7 mouse cellular contexts compared by ENCODE assay signal in genomic region chr7:143599428-143600230, GRCm38 (mm10). TPM values are rescaled to one million over a fixed set of nuclear protein-coding genes. Genes with fewer than 3 reads are reported as not detected.
DNase-seq lines count a peak whose midpoint lies in the region; ATAC-seq lines count a peak whose summit lies in the region.

Gene Cars (minus strand): TSS chr7:143600090.

- WGBS in embryonic facial prominence, embryonic 12.5 days: 2% methylated on average over 35 of the region's 35 CpGs
- 3% methylated on average over 35 of the region's 35 CpGs for WGBS in limb, embryonic 11.5 days
- 2% methylated on average over 35 of the region's 35 CpGs for WGBS in midbrain, embryonic 14.5 days

- peak; percentile 97 for ATAC-seq in embryonic facial prominence, embryonic 12.5 days (ENCODE audit: insufficient number of reproducible peaks, insufficient read depth, low FRiP score, low TSS enrichment)
- peak; percentile 97 for ATAC-seq in limb, embryonic 11.5 days (ENCODE audit: insufficient number of reproducible peaks, low FRiP score, low TSS enrichment, low read depth)
- ATAC-seq in midbrain, embryonic 14.5 days (ENCODE audit: low FRiP score, low TSS enrichment): peak; percentile 95

- no peak within 1 kb of the TSS for H3K27ac ChIP-seq in embryonic facial prominence, embryonic 12.5 days
- no peak within 1 kb of the TSS for H3K27ac ChIP-seq in limb, embryonic 11.5 days (replicated peaks; ENCODE audit: low read depth, low read length)
- H3K27ac ChIP-seq in midbrain, embryonic 14.5 days (replicated peaks; ENCODE audit: low read depth, low read length): peak within 1 kb of the TSS; percentile 74

- no peaks in the 10 kb centered on the region for H3K36me3 ChIP-seq in embryonic facial prominence, embryonic 12.5 days
- H3K36me3 ChIP-seq in limb, embryonic 11.5 days (ENCODE audit: control insufficient read depth, insufficient read depth, low read length): no peaks in the 10 kb centered on the region; the same call in 1 of the 2 replicates
- H3K36me3 ChIP-seq in midbrain, embryonic 14.5 days (ENCODE audit: control insufficient read depth, insufficient read depth, low read length): peaks cover 12% of the 10 kb centered on the region; the same call in 1 of the 2 replicates

- peak within 1 kb of the TSS; percentile 93 for H3K9ac ChIP-seq in embryonic facial prominence, embryonic 12.5 days
- H3K9ac ChIP-seq in limb, embryonic 11.5 days (ENCODE audit: low read length): peak within 1 kb of the TSS; percentile 74
- H3K9ac ChIP-seq in midbrain, embryonic 14.5 days (replicated peaks; ENCODE audit: low read length): peak within 1 kb of the TSS; percentile 86

- peak within 1 kb of the TSS; percentile 98 for H3K4me2 ChIP-seq in embryonic facial prominence, embryonic 12.5 days (replicated peaks)
- peak within 1 kb of the TSS; percentile 96 for H3K4me2 ChIP-seq in limb, embryonic 11.5 days (ENCODE audit: low read depth, severe bottlenecking)
- peak within 1 kb of the TSS; percentile 96 for H3K4me2 ChIP-seq in midbrain, embryonic 14.5 days (ENCODE audit: low read length)

- H3K27me3 ChIP-seq in embryonic facial prominence, embryonic 12.5 days: no peaks in the 10 kb centered on the region
- no peaks in the 10 kb centered on the region for H3K27me3 ChIP-seq in limb, embryonic 11.5 days (ENCODE audit: control insufficient read depth, insufficient read depth, low read length)
- no peaks in the 10 kb centered on the region for H3K27me3 ChIP-seq in midbrain, embryonic 14.5 days (ENCODE audit: control insufficient read depth, insufficient read depth, low read length)

- no peaks in the 10 kb centered on the region for H3K9me3 ChIP-seq in embryonic facial prominence, embryonic 12.5 days
- H3K9me3 ChIP-seq in limb, embryonic 11.5 days (ENCODE audit: control insufficient read depth, low read length): no peaks in the 10 kb centered on the region
- H3K9me3 ChIP-seq in midbrain, embryonic 14.5 days (ENCODE audit: control insufficient read depth, low read length): no peaks in the 10 kb centered on the region

- peak; percentile 94 for DNase-seq in adrenal gland, postnatal 25 days
- peak; percentile 100 for DNase-seq in heart, adult 11 months
- peak; percentile 94 for DNase-seq in kidney, adult 18-20 months
- DNase-seq in limb, embryonic 11.5 days (ENCODE audit: low spot score): peak; percentile 95
- peak; percentile 97 for DNase-seq in midbrain, embryonic 14.5 days
- DNase-seq in spleen, adult 18-20 months: peak; percentile 87 to 93

- H3K4me3 ChIP-seq in embryonic facial prominence, embryonic 12.5 days: peak within 1 kb of the TSS; percentile 88
- peak within 1 kb of the TSS; percentile 63 for H3K4me3 ChIP-seq in limb, embryonic 11.5 days (ENCODE audit: low read depth, low read length)
- H3K4me3 ChIP-seq in midbrain, embryonic 14.5 days (replicated peaks; ENCODE audit: low read depth, low read length): peak within 1 kb of the TSS; percentile 91

- peaks cover 14% of the 10 kb centered on the region for H3K4me1 ChIP-seq in embryonic facial prominence, embryonic 12.5 days
- 0 out of 2 replicates have a peak, but pooled peaks cover 4% of the 10 kb centered on the region for H3K4me1 ChIP-seq in limb, embryonic 11.5 days (ENCODE audit: control insufficient read depth, insufficient read depth, low read length)
- peaks cover 7% of the 10 kb centered on the region for H3K4me1 ChIP-seq in midbrain, embryonic 14.5 days (ENCODE audit: control insufficient read depth, insufficient read depth, low read length)

RNA-seq across cellular contexts. Expression of gene Cars, which starts in this region (rescaled TPM):
- 47.3 and 74.9 TPM in 2 replicates for total RNA-seq in adrenal gland, postnatal 25 days (2021)
- polyA plus RNA-seq in embryonic facial prominence, embryonic 12.5 days (2016; fragmentation: Nextera tagmentation; extraction: Ambion mirVana): 57.1 and 57.3 TPM in 2 replicates
- 62.2 and 65.7 TPM in 2 replicates for polyA plus RNA-seq in limb, embryonic 11.5 days (2014; fragmentation: Nextera tagmentation; extraction: Ambion mirVana)
- polyA plus RNA-seq in midbrain, embryonic 14.5 days (2014; fragmentation: Nextera tagmentation; extraction: Ambion mirVana): 53.1 and 64.9 TPM in 2 replicates
